12 mouse cellular contexts compared by ENCODE assay signal in genomic region chr15:85705566-85706332, GRCm38 (mm10). TPM values are rescaled to one million over a fixed set of nuclear protein-coding genes. Genes with fewer than 3 reads are reported as not detected.
DNase-seq lines count a peak whose midpoint lies in the region; TF ChIP-seq lines count a peak whose summit lies in the region.
"Had no signal": no experiment of that assay in that cellular context is flagged by ENCODE, and none has a peak within 500 bp of the region (broad histone marks: within the 10 kb centered on the region; RNA-seq: fewer than 3 reads in every experiment).

No protein-coding gene starts in this region.

- TF ChIP-seq POLR2A in cortical plate, adult 2 months (IDR thresholded peaks at IDR 0.05; ENCODE audit: extremely low read depth, insufficient read depth, low read length), result no peak
- no peak for TF ChIP-seq POLR2A in olfactory bulb, adult 2 months (IDR thresholded peaks at IDR 0.05; ENCODE audit: insufficient read depth, low read depth, low read length)

- peaks cover 2% of the 10 kb centered on the region; the same call in 1 of the 2 replicates for H3K4me1 ChIP-seq in cortical plate, adult 2 months (ENCODE audit: control insufficient read depth, insufficient read depth, low read length)
- H3K4me1 ChIP-seq in olfactory bulb, adult 2 months (ENCODE audit: control insufficient read depth, insufficient read depth, low read length), result peaks cover 70% of the 10 kb centered on the region

- DNase-seq in heart, adult 11 months, result peak; percentile 98
- no peak for DNase-seq in heart, adult 8-10 months (ENCODE audit: low spot score)
- peak; percentile 65 for DNase-seq in lung, postnatal 36 days
- no peak for DNase-seq in lung, postnatal 14 days
- no peak for DNase-seq in retina, postnatal 1 day
- no peak for DNase-seq in embryo, embryonic 11 days
- DNase-seq: liver, embryonic 13.5 days; thymus, adult 18-20 months had no signal

- H3K27ac ChIP-seq in cortical plate, adult 2 months (ENCODE audit: insufficient read depth, low read length), result peak overlapping the region; percentile 21
- H3K27ac ChIP-seq in olfactory bulb, adult 2 months (ENCODE audit: insufficient read depth, low read depth, low read length), result peak overlapping the region; percentile 66
- H3K27ac ChIP-seq: heart, embryonic 13.5 days; liver, embryonic 13.5 days; neural tube, embryonic 12.5 days had no signal

- 38% methylated on average over 13 of the region's 13 CpGs for WGBS in olfactory bulb, adult 2 months

- H3K4me3 ChIP-seq in cortical plate, adult 2 months (ENCODE audit: insufficient read depth, low read length), result no peak overlapping the region
- no peak overlapping the region for H3K4me3 ChIP-seq in olfactory bulb, adult 2 months (ENCODE audit: insufficient read depth, low read depth, low read length)
- H3K4me3 ChIP-seq: heart, embryonic 13.5 days; liver, embryonic 13.5 days; neural tube, embryonic 12.5 days had no signal

- no peak for TF ChIP-seq CTCF in cortical plate, adult 2 months (IDR thresholded peaks at IDR 0.05; ENCODE audit: extremely low read depth, insufficient read depth, low read length)
- no peak for TF ChIP-seq CTCF in olfactory bulb, adult 2 months (IDR thresholded peaks at IDR 0.05; ENCODE audit: insufficient read depth, low read depth, low read length)

RNA-seq across cellular contexts. Expression of gene Ppara, which starts 29.0 kb away (rescaled TPM):
- total RNA-seq in heart, adult 8-10 months (2022), result 10 to 100 TPM; 50.2 to 79.0 (median 59.5) TPM
- polyA plus RNA-seq in cortical plate, adult 2 months (2012; rRNA removed), result 1.8 and 2.0 TPM in 2 replicates
- not detected in 2 replicates for polyA plus RNA-seq in olfactory bulb, adult 2 months (2012; ENCODE audit: insufficient read depth, insufficient read length, low replicate concordance, missing spikeins)

Comparison
In these comparisons a context has a peak if more than half of its experiments do, and no peak if none do; other contexts are left out.
1. DNase-seq: peak in heart, adult 11 months (single experiment) and lung, postnatal 36 days (single experiment); none in heart, adult 8-10 months (single experiment), lung, postnatal 14 days (single experiment), retina, postnatal 1 day (single experiment) and embryo, embryonic 11 days (single experiment).